Mouse (Mus musculus): ENCODE measurements around the gene Trpt1.

GRCm38 (mm10) chr19:7034006-7034405, 38.1 kb downstream of the Trpt1 start:
- TF ChIP-seq CTCF (IDR thresholded peaks at IDR 0.05; ENCODE audit: borderline replicate concordance, insufficient read depth, low read depth, low read length): no peak
- TF ChIP-seq POLR2A (IDR thresholded peaks at IDR 0.05; ENCODE audit: borderline replicate concordance, insufficient read depth, low read length): no peak

Data from cerebellum, adult 2 months (tissue).